Mouse (Mus musculus) limb, embryonic 11.5 days (tissue): Measurements from ENCODE around the gene Kpnb1. TPM values are rescaled to one million over a fixed set of nuclear protein-coding genes. Genes with fewer than 3 reads are reported as not detected.

Experiments
- ATAC-seq: fragments of 200-750 bp; cut with Nextera tagmentation; 2 replicates; pipeline ENCODE4 v1.8.0; 2017; ENCODE audit warnings: low read depth; ENCODE audit not compliant: insufficient number of reproducible peaks, low FRiP score, low TSS enrichment
- DNase-seq: peaks from one replicate; pipeline ENCODE4 v3.0.0-alpha.2; 2015; ENCODE audit warnings: low spot score
- H3K27ac ChIP-seq: fragments of 300-500 bp; sonication (generic); replicated peaks from 2 replicates; pipeline ENCODE4 v1.5.1; 2014; ENCODE audit warnings: low read depth, mild to moderate bottlenecking, low read length
- H3K27me3 ChIP-seq: fragments of 300-500 bp; sonication (generic); 2 replicates; pipeline ENCODE4 v1.6.1; 2014; ENCODE audit warnings: mild to moderate bottlenecking, low read length, mixed read lengths; ENCODE audit not compliant: control insufficient read depth, insufficient read depth
- H3K36me3 ChIP-seq: fragments of 300-500 bp; sonication (generic); 2 replicates; pipeline ENCODE4 v1.6.1; 2014; ENCODE audit warnings: mild to moderate bottlenecking, low read length, moderate library complexity, mixed read lengths; ENCODE audit not compliant: control insufficient read depth, insufficient read depth
- H3K4me1 ChIP-seq: fragments of 300-500 bp; sonication (generic); 2 replicates; pipeline ENCODE4 v1.6.1; 2014; ENCODE audit warnings: low read length, mixed read lengths; ENCODE audit not compliant: control insufficient read depth, insufficient read depth
- H3K4me2 ChIP-seq: fragments of 300-500 bp; sonication (generic); 2 replicates; pipeline ENCODE4 v1.6.1; 2014; ENCODE audit warnings: low read depth, mild to moderate bottlenecking, moderate library complexity; ENCODE audit not compliant: severe bottlenecking
- H3K4me3 ChIP-seq: fragments of 300-500 bp; sonication (generic); 2 replicates; pipeline ENCODE4 v1.5.1; 2014; ENCODE audit warnings: low read depth, low read length
- H3K9ac ChIP-seq: fragments of 300-500 bp; sonication (generic); 2 replicates; pipeline ENCODE4 v1.6.1; 2014; ENCODE audit warnings: mild to moderate bottlenecking, low read length
- H3K9me3 ChIP-seq: fragments of 300-500 bp; sonication (generic); 2 replicates; pipeline ENCODE4 v1.6.1; 2016; ENCODE audit warnings: low read length; ENCODE audit not compliant: control insufficient read depth
- WGBS: fragments of 180-500 bp; shearing (Covaris S2); extraction: QIAGEN DNeasy Blood & Tissue Kit; methylation state at CpG from one replicate; pipeline ENCODE4 v1.1.7; 2014; 5-methylcytosine and 5-hydroxymethylcytosine counted together
- polyA plus RNA-seq: library from polyadenylated mRNA; unstranded; fragments of >200 nt; fragmentation: Nextera tagmentation; extraction: Ambion mirVana; gene quantifications from 2 replicates; pipeline ENCODE4 v1.2.1, GENCODE M21; 2014

Kpnb1 gene
- polyA plus RNA-seq, 1 experiment from 2014 or later: 97.6 TPM

DNA sequence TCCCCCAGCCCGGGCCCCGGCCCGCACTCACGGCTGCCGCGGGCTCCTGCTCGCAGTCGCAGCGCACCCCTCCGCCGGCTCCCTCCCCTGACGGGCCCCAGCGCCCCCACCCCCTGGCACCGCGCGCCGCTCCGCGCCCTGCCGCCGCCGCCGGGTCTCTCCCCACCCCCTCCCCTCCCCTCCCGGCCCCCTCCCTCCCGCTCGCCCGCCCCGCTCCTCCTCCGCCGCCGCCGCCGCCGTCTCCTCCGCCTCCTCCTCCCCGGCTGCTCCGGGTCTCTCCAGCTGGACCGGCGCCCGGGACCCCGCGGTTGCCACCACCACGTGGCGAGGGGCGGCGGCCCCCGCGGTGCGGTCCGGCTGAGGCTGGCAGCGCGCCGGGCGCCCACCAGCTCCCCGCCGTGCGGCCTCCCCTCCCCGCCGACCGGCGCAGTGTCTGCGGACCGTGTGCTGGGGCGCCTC lies 36.3 kb downstream of the Kpnb1 start, which contains the start of gene Tbkbp1:
Tbkbp1 (minus strand) TSS at position 153 of the 459 bp plus-strand sequence.
- Histone ChIP-seq H3K36me3 (no peaks in the 10 kb centered on the region), H3K4me3 (peak within 1 kb of the TSS; percentile 62), H3K9ac (peak within 1 kb of the TSS; percentile 80), H3K9me3 (no peaks in the 10 kb centered on the region), H3K27ac (peak within 1 kb of the TSS; percentile 93), H3K4me1 (peaks cover 26% of the 10 kb centered on the region), H3K27me3 (no peaks in the 10 kb centered on the region), H3K4me2 (peak within 1 kb of the TSS; percentile 75)
- DNase-seq (peak; percentile 61), ATAC-seq (no peak)
- 0% methylated on average over 27 of the region's 64 CpGs for WGBS

DNA sequence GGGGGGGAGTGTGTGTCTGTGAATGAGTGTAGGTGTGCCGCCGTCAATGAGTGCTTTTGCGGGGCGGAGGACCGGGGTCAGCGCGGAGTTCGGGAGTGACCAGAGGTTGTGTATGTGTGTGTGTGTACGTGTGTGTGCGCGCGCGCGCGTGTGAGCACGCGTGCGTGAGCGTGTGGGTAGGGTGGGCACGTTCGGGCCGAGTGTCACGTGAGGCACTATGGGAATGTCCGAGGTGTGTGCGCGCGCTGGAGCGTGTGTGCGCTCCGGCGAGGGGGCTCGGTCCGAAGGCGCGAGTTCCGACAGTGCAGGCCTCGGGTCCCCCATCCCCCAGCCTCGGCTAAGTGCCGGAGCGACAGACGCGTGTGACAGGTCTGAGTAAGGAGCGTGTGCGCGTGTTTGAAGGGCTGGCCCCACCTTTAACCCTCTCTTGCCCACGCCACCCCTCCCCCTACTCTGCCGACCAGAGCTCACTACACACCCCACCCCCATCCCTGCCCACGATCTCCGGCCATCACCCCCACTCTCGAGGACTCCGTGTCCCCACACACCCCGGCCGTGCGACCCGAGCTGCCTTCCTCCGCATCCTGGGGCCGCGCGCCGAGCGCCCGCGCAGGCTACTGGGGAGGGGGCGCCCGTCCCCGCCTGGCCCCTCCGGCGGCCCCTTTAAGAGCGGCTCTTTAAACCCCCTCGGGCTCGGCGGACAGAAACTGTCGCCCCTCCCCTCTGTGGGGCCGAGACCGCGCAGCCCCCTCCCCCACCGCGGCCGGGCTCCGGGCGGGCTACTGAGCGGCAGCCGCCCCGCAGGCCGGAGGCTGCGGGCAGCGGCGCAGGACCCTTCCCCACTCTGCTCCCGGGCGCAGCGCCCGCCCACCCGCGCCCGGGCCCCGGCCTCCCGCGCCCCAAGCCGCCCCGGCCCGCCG lies 37.0 kb downstream of the Kpnb1 start:
- Histone ChIP-seq H3K27ac (peak overlapping the region; percentile 93), H3K27me3 (no peaks in the 10 kb centered on the region), H3K9me3 (no peaks in the 10 kb centered on the region), H3K4me1 (peaks cover 26% of the 10 kb centered on the region), H3K4me3 (peak overlapping the region; percentile 62), H3K4me2 (peak overlapping the region; percentile 75), H3K36me3 (no peaks in the 10 kb centered on the region), H3K9ac (peak overlapping the region; percentile 80)
- WGBS: under 1% methylated on average over 84 of the region's 102 CpGs
- peak; percentile 88 for DNase-seq
- ATAC-seq: peak; percentile 72

DNA sequence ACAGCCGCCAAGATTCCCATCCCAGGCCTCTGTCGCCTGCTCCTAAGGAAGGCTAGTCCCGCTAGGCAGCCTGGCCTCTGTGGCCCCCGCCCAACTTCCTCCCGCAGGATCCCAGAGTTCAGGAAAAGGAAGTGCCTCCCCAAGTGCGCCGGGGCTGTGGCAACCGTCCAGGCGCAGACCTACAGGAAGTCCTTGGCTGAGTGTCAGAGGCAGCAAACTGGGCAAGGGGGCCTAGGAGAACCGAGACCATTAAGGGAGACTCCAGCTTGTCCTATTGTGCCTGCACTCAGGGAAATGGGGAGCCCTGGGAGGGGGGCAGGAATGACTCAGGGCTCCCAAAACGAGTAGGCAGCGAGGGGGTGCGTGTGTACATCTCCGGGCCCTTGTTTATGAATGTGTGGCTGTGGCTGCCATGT lies 37.7 kb downstream of the Kpnb1 start:
- Histone ChIP-seq H3K27me3 (no peaks in the 10 kb centered on the region), H3K9me3 (no peaks in the 10 kb centered on the region), H3K4me2 (peak overlapping the region; percentile 75), H3K4me3 (peak overlapping the region; percentile 62), H3K9ac (peak overlapping the region; percentile 80), H3K4me1 (peaks cover 26% of the 10 kb centered on the region), H3K27ac (peak overlapping the region; percentile 93), H3K36me3 (no peaks in the 10 kb centered on the region)
- 2% methylated on average over 14 of the region's 14 CpGs for WGBS
- ATAC-seq: no peak
- DNase-seq: peak; percentile 61

DNA sequence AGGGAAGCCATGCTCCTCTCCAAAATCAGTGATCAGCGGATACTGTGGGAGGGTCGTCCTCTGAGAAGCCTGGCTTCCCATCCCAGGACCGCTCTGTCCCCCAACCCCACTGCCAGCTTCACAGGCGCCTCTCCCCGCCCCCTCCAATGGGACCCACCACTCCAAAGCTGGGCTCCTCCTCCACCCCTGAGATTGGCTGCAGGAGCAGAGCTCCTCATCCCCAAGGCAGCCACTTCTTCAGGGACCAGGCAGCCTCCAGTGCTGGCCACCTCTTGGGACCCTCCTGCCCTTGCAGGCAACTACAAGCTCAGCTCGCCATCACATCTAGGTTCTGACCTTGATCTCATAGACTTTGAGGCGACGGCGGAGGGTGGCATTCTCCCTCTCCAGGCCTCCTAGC lies 38.7 kb downstream of the Kpnb1 start:
- Histone ChIP-seq H3K4me1 (peaks cover 22% of the 10 kb centered on the region), H3K9ac (no peak overlapping the region)
- no peak for ATAC-seq

DNA sequence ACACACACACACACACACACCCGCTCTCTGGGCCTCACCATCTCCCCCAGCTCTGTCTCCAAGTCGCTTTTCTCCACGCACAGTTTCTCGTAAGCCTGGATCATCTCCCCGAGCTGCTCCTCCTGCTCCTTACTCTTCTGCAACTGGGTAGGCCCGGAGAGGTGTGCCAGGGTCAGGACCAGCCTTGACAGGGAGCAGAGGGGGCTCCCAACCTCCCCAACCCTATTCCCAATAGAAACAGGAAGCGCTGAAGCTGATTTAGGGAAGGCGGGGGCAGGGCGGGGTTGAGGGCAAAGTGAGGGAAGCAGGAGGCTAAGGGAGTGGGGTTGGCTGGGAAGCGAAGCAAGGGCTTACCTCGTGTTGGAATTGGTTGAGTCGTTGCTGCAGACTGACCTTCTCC lies 39.1 kb downstream of the Kpnb1 start:
- H3K9me3 ChIP-seq: no peaks in the 10 kb centered on the region
- no peak for ATAC-seq
- no peaks in the 10 kb centered on the region for H3K36me3 ChIP-seq
- H3K27ac ChIP-seq: no peak overlapping the region
- peak overlapping the region; percentile 75; the same call in 1 of the 2 replicates for H3K4me2 ChIP-seq
- DNase-seq: no peak
- H3K9ac ChIP-seq: no peak overlapping the region
- H3K4me3 ChIP-seq: no peak overlapping the region
- no peaks in the 10 kb centered on the region for H3K27me3 ChIP-seq
- 24% methylated on average over 12 of the region's 12 CpGs for WGBS
- H3K4me1 ChIP-seq: peaks cover 22% of the 10 kb centered on the region

More for the DNA sequence above, 38.7 kb downstream of the Kpnb1 start:
- DNase-seq: no peak
- Histone ChIP-seq H3K36me3 (no peaks in the 10 kb centered on the region), H3K4me3 (peak overlapping the region; percentile 3; the same call in 1 of the 2 replicates), H3K27me3 (no peaks in the 10 kb centered on the region), H3K4me2 (peak overlapping the region; percentile 75), H3K27ac (no peak overlapping the region), H3K9me3 (no peaks in the 10 kb centered on the region)
- 11% methylated on average over 9 of the region's 9 CpGs for WGBS

DNA sequence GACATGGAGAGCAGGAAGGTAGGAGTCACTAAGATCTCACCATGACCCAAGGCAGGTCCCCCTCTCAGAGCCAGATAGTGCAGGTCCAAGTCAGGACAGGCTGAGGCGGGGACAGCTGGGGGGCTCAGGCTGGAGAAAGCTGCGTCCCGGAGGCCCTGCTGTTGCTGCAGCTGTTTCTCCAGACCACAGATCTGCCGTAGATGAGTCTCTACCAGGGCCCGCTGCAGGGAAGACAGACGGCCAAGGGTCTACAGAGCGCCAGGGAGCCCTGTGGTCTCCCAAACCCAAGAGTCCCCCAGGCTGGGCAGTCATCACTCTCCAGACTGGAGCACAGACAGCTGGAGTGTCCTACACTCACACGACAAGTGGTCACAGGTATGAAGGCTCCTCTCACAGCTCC lies 40.3 kb downstream of the Kpnb1 start:
- no peaks in the 10 kb centered on the region for H3K36me3 ChIP-seq
- H3K27me3 ChIP-seq: no peaks in the 10 kb centered on the region
- ATAC-seq (no peak), DNase-seq (no peak)
- peaks cover 20% of the 10 kb centered on the region for H3K4me1 ChIP-seq
- H3K4me2 ChIP-seq: no peak overlapping the region
- no peak overlapping the region for H3K27ac ChIP-seq
- no peaks in the 10 kb centered on the region for H3K9me3 ChIP-seq
- 79% methylated on average over 8 of the region's 8 CpGs for WGBS
- no peak overlapping the region for H3K9ac ChIP-seq
- H3K4me3 ChIP-seq: no peak overlapping the region

DNA sequence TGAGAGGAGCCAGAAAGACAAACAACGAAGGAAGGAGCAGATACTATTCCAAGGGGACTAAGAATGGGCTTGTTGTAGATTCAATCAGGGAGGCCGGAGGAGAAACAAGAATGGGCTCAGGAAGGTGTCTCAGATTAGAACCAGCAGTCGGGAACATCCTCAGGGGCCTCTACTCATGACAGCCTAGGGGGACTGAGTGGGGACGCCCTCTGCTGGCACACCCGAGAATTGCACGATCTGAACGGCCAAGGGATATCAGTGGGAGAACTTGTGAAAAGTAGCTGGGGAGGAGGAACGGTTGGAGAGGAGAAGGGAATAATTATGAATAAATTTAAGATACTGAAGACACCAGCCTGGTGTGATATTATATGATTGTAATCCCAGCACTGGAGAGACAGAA lies 41.0 kb downstream of the Kpnb1 start:
- H3K4me1 ChIP-seq: peaks cover 17% of the 10 kb centered on the region
- no peaks in the 10 kb centered on the region for H3K9me3 ChIP-seq
- H3K4me3 ChIP-seq: no peak overlapping the region
- ATAC-seq (no peak), DNase-seq (peak; percentile 89)
- H3K9ac ChIP-seq: no peak overlapping the region
- WGBS: 6% methylated on average over 8 of the region's 8 CpGs
- H3K27me3 ChIP-seq: no peaks in the 10 kb centered on the region
- H3K36me3 ChIP-seq: no peaks in the 10 kb centered on the region
- no peak overlapping the region for H3K4me2 ChIP-seq
- H3K27ac ChIP-seq: no peak overlapping the region

DNA sequence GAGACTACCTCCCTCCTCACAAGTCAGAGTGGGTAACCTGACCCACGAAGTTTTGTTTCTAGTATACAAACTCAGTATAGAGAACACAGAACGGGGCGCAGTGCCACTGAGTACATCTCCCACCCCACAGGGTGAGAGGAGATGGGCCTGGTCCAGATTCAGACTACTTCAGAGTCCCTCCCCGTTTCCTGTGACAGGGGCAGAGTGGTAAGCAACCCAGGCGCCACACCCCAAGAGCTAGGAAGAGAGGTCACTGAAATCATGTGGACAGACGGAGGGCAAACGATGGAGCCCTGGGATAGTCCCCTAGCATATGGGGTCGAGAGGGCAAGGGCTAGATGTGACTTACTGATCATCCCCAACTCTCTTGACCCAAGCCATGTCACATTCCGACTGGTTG lies 41.7 kb downstream of the Kpnb1 start:
- H3K4me1 ChIP-seq: peaks cover 17% of the 10 kb centered on the region

More for the DNA sequence above, 41.7 kb downstream of the Kpnb1 start:
- DNase-seq: no peak
- Histone ChIP-seq H3K4me3 (no peak overlapping the region), H3K27me3 (no peaks in the 10 kb centered on the region), H3K4me2 (no peak overlapping the region), H3K9me3 (no peaks in the 10 kb centered on the region), H3K27ac (no peak overlapping the region), H3K9ac (no peak overlapping the region), H3K36me3 (no peaks in the 10 kb centered on the region)
- no peak for ATAC-seq
- 59% methylated on average over 9 of the region's 9 CpGs for WGBS
